Mouse (Mus musculus) CH12.LX (cell line): ENCODE measurements at regions not wholly inside any gene's neighbourhood (a gene's known extent, or its start where the extent isn't known, plus 50 kb on each side); places are given as distances from the start of the nearest gene placed in this dataset.

Source experiments
- DNase-seq: peaks from one replicate; pipeline ENCODE4 v3.0.0-alpha.2; 2013; ENCODE audit errors: extremely low read depth
- H3K27ac ChIP-seq: 2 replicates; pipeline ENCODE4 v1.5.1; 2012; ENCODE audit warnings: low read depth, mild to moderate bottlenecking, control low read depth, moderate library complexity; ENCODE audit not compliant: insufficient read depth
- H3K27me3 ChIP-seq: replicated peaks from 2 replicates; pipeline ENCODE3; 2012; ENCODE audit warnings: inconsistent platforms
- H3K36me3 ChIP-seq, 2 experiments: replicated peaks in 1 of 2; 2 replicates each; pipeline versions ENCODE3 to v1.6.1; 2012; ENCODE audit warnings: inconsistent platforms in 1 of 2, low read length in 1 of 2, mild to moderate bottlenecking in 1 of 2, mixed read lengths in 1 of 2, moderate library complexity in 1 of 2; ENCODE audit not compliant: control insufficient read depth in 1 of 2, insufficient read depth in 1 of 2
- H3K4me1 ChIP-seq, 2 experiments: 2 replicates each; pipeline ENCODE4 v1.6.1; 2012; ENCODE audit warnings: inconsistent platforms in 1 of 2, moderate library complexity in 1 of 2; ENCODE audit not compliant: insufficient read depth in 2 of 2, control insufficient read depth in 1 of 2
- H3K4me2 ChIP-seq: 2 replicates; pipeline ENCODE4 v1.6.1; 2012; ENCODE audit warnings: low read depth, mild to moderate bottlenecking, control low read depth; ENCODE audit not compliant: poor library complexity, insufficient read depth, severe bottlenecking
- H3K4me3 ChIP-seq, 3 experiments: fragments of 150-350 bp in 1 of 3; sonication (generic) in 1 of 3; replicated peaks in 1 of 3; 2 replicates each; pipeline versions ENCODE3 to v1.5.1; 2011 to 2012; ENCODE audit warnings: low read depth in 2 of 3, low read length in 2 of 3, mild to moderate bottlenecking in 2 of 3, moderate library complexity in 2 of 3, control low read depth in 1 of 3, improper control_type of control experiment in 1 of 3, inconsistent platforms in 1 of 3, mixed read lengths in 1 of 3; ENCODE audit not compliant: poor library complexity in 1 of 3
- H3K79me2 ChIP-seq: replicated peaks from 2 replicates; pipeline ENCODE4 v1.6.1; 2012; ENCODE audit warnings: mild to moderate bottlenecking, moderate library complexity; ENCODE audit not compliant: control insufficient read depth, poor library complexity, insufficient read depth, severe bottlenecking; ENCODE audit errors: extremely low read depth
- H3K9ac ChIP-seq: 2 replicates; pipeline ENCODE4 v1.6.1; 2012; ENCODE audit warnings: low read depth, mild to moderate bottlenecking, control low read depth, moderate library complexity; ENCODE audit not compliant: insufficient read depth
- H3K9me3 ChIP-seq: replicated peaks from 2 replicates; pipeline ENCODE3; 2012; ENCODE audit warnings: low read length, inconsistent platforms, mixed read lengths
- CHD1 ChIP-seq: IDR thresholded peaks from 2 replicates; pipeline ENCODE4 v1.6.1; 2012; ENCODE audit warnings: low read depth, low read length, improper control_type of control experiment, inconsistent platforms
- CHD2 ChIP-seq: IDR thresholded peaks from 2 replicates; pipeline ENCODE4 v1.6.1; 2011; ENCODE audit warnings: low read length, improper control_type of control experiment
- E2F4 ChIP-seq: IDR thresholded peaks from 2 replicates; pipeline ENCODE4 v1.6.1; 2011; ENCODE audit warnings: low read depth, low read length, improper control_type of control experiment; ENCODE audit not compliant: insufficient replicate concordance
- ELF1 ChIP-seq: IDR thresholded peaks from 2 replicates; pipeline ENCODE4 v1.6.1; 2014; ENCODE audit warnings: low read depth, mild to moderate bottlenecking, inconsistent platforms, low read length, improper control_type of control experiment
- EP300 ChIP-seq: IDR thresholded peaks from 2 replicates; pipeline ENCODE4 v1.6.1; 2011; ENCODE audit warnings: low read length, improper control_type of control experiment
- ETS1 ChIP-seq: conservative IDR thresholded peaks from 2 replicates; pipeline ENCODE4 v1.6.1; 2012; ENCODE audit warnings: low read depth, mild to moderate bottlenecking, inconsistent platforms, low read length, improper control_type of control experiment, moderate library complexity
- GABPA ChIP-seq: IDR thresholded peaks from 2 replicates; pipeline ENCODE4 v1.6.1; 2012; ENCODE audit warnings: low read depth, low read length, improper control_type of control experiment, inconsistent platforms; ENCODE audit not compliant: insufficient replicate concordance
- HCFC1 ChIP-seq: IDR thresholded peaks from 2 replicates; pipeline ENCODE4 v1.6.1; 2012; ENCODE audit warnings: low read depth, mild to moderate bottlenecking, inconsistent platforms, low read length, improper control_type of control experiment
- IRF4 ChIP-seq: IDR thresholded peaks from 2 replicates; pipeline ENCODE4 v1.6.1; 2014; ENCODE audit warnings: low read depth, mild to moderate bottlenecking, inconsistent platforms, low read length, improper control_type of control experiment
- JUND ChIP-seq: conservative IDR thresholded peaks from 2 replicates; pipeline ENCODE4 v1.6.1; 2011; ENCODE audit warnings: low read depth, low read length, improper control_type of control experiment
- KAT2A ChIP-seq: IDR thresholded peaks from 2 replicates; pipeline ENCODE4 v1.6.1; 2012; ENCODE audit warnings: low read length, improper control_type of control experiment, inconsistent platforms; ENCODE audit not compliant: insufficient replicate concordance
- MAFK ChIP-seq: IDR thresholded peaks from 2 replicates; pipeline ENCODE4 v1.6.1; 2011; ENCODE audit warnings: low read length, improper control_type of control experiment; ENCODE audit not compliant: insufficient replicate concordance
- MAX ChIP-seq: IDR thresholded peaks from 2 replicates; pipeline ENCODE4 v1.6.1; 2011; ENCODE audit warnings: low read length, improper control_type of control experiment
- MEF2A ChIP-seq: IDR thresholded peaks from 2 replicates; pipeline ENCODE4 v1.6.1; 2014; ENCODE audit warnings: low read depth, mild to moderate bottlenecking, inconsistent platforms, low read length, improper control_type of control experiment, borderline replicate concordance
- NELFE ChIP-seq: IDR thresholded peaks from 2 replicates; pipeline ENCODE4 v1.6.1; 2011; ENCODE audit warnings: low read depth, low read length, improper control_type of control experiment
- PAX5 ChIP-seq: IDR thresholded peaks from 2 replicates; pipeline ENCODE4 v1.6.1; 2012; ENCODE audit warnings: low read length, inconsistent platforms, mixed read lengths
- POLR2A ChIP-seq: IDR thresholded peaks from 2 replicates; pipeline ENCODE4 v1.6.1; 2011; ENCODE audit warnings: low read depth, mild to moderate bottlenecking, improper control_type of control experiment, low read length
- POLR2AphosphoS2 ChIP-seq: IDR thresholded peaks from 2 replicates; pipeline ENCODE4 v1.6.1; 2011; ENCODE audit warnings: low read depth, low read length, improper control_type of control experiment
- RAD21 ChIP-seq: IDR thresholded peaks from 2 replicates; pipeline ENCODE4 v1.6.1; 2011; ENCODE audit warnings: low read depth, mild to moderate bottlenecking, low read length, improper control_type of control experiment, moderate library complexity
- SIN3A ChIP-seq: IDR thresholded peaks from 2 replicates; pipeline ENCODE4 v1.6.1; 2012; ENCODE audit warnings: low read length, improper control_type of control experiment, inconsistent platforms
- TBP ChIP-seq: conservative IDR thresholded peaks from 2 replicates; pipeline ENCODE4 v1.6.1; 2011; ENCODE audit warnings: low read depth, low read length, improper control_type of control experiment
- TCF12 ChIP-seq: IDR thresholded peaks from 2 replicates; pipeline ENCODE4 v1.6.1; 2014; ENCODE audit warnings: low read depth, mild to moderate bottlenecking, inconsistent platforms, low read length, improper control_type of control experiment
- USF1 ChIP-seq: IDR thresholded peaks from 2 replicates; pipeline ENCODE4 v1.6.1; 2014; ENCODE audit warnings: low read depth, mild to moderate bottlenecking, inconsistent platforms, low read length, improper control_type of control experiment
- ZKSCAN1 ChIP-seq: IDR thresholded peaks from 2 replicates; pipeline ENCODE4 v1.6.1; 2012; ENCODE audit warnings: low read depth, inconsistent platforms, low read length, improper control_type of control experiment, borderline replicate concordance
- dilution Hi-C: fragments of 300-500 bp; cut with MboI; formaldehyde crosslinking; loops from 2 replicates; pipeline ENCODE4 v1.14.3; 2020; ENCODE audit warnings: low sequenced_read_pairs; ENCODE audit not compliant: extremely low pct_unique_long_range_greater_than_20kb, extremely low pct_ligation_motif_present
- in situ Hi-C: fragments of 300-500 bp; cut with MboI; formaldehyde crosslinking; loops from 3 replicates; pipeline ENCODE4 v1.14.3; 2019; ENCODE audit warnings: low sequenced_read_pairs, low pct_ligation_motif_present, low pct_unique_long_range_greater_than_20kb, mixed read lengths

DNA sequence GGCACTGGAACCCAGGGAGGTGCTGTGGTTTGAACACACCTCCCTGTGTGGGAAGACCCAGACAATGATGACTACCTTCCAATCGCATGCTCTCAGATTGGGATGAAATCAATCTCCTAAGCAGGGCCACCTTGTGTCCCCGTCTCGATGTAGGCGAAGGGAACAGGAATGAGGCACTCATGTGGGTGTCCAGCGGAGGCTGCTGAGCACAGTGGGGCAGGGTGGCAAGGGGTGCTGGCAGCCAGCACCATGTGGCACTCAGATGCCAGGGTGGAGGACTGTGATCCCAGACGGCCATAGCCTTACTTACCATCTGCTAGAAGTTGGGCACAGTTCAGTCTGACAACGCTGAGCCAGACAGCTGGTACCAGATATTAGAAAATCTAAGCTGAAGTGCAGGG, 137.2 kb upstream of the Sox11 start:
- no peak overlapping the region for H3K9ac ChIP-seq
- in situ Hi-C loops = no loop called here
- H3K4me3 ChIP-seq = no peak overlapping the region
- peaks cover 71% of the 10 kb centered on the region for H3K9me3 ChIP-seq
- TF ChIP-seq EP300 (no peak), KAT2A (no peak), MAFK (no peak), ELF1 (no peak), ETS1 (no peak), CHD2 (no peak), PAX5 (no peak), MEF2A (no peak), IRF4 (no peak), POLR2A (no peak), POLR2AphosphoS2 (no peak), GABPA (no peak), E2F4 (no peak), TBP (no peak), SIN3A (no peak), MAX (no peak), CHD1 (no peak), HCFC1 (no peak), USF1 (no peak)
- TF ChIP-seq, all 38 proteins: peak for 0
- no peaks in the 10 kb centered on the region for H3K36me3 ChIP-seq
- dilution Hi-C loops = no loop called here
- DNase-seq = no peak
- no peaks in the 10 kb centered on the region for H3K27me3 ChIP-seq
- no peak overlapping the region for H3K4me2 ChIP-seq
- H3K27ac ChIP-seq = no peak overlapping the region
- H3K4me1 ChIP-seq = no peaks in the 10 kb centered on the region
- H3K79me2 ChIP-seq = no peaks in the 10 kb centered on the region

DNA sequence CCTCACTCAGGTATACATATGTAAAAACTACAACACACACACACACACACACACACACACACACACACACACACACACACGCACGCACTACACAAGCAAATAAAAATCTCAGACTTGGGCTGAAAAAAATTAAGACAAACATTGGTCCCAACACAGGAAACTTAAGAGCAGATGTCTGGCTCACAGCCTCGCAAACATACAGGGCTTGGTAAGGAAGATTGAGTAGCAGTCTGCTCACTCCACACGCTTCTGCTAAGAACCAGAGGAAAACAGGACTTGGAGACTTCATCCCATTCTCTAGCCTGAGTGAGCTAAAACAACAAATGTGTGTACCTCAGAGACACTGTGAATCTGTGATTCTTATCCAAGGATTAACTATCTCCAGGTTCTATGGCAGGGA, 132.3 kb upstream of the Sox11 start:
- no peaks in the 10 kb centered on the region for H3K4me1 ChIP-seq
- H3K4me2 ChIP-seq = no peak overlapping the region
- dilution Hi-C loops = no loop called here
- in situ Hi-C loops = no loop called here
- TF ChIP-seq MAFK (no peak), MEF2A (no peak), HCFC1 (no peak), RAD21 (no peak), CHD1 (no peak), ZKSCAN1 (no peak), MAX (no peak), TBP (no peak), TCF12 (no peak), ETS1 (no peak), NELFE (no peak), JUND (no peak), POLR2A (no peak)
- no peak for DNase-seq
- H3K36me3 ChIP-seq = no peaks in the 10 kb centered on the region
- H3K9me3 ChIP-seq = peaks cover 72% of the 10 kb centered on the region
- H3K27me3 ChIP-seq = no peaks in the 10 kb centered on the region
- no peak overlapping the region for H3K9ac ChIP-seq
- no peak overlapping the region for H3K27ac ChIP-seq
- no peak overlapping the region for H3K4me3 ChIP-seq
- H3K79me2 ChIP-seq = no peaks in the 10 kb centered on the region
